Mouse (Mus musculus) cortical plate, adult 2 months (tissue): ENCODE measurements at regions not wholly inside any gene's neighbourhood (a gene's known extent, or its start where the extent isn't known, plus 50 kb on each side); places are given as distances from the start of the nearest gene placed in this dataset.

Experiments used
- CTCF ChIP-seq: fragments of 200-500 bp; IDR thresholded peaks from 2 replicates; pipeline ENCODE4 v1.5.1; 2011; ENCODE audit warnings: mild to moderate bottlenecking, control low read depth, low read length; ENCODE audit not compliant: insufficient read depth; ENCODE audit errors: extremely low read depth
- POLR2A ChIP-seq: fragments of 200-500 bp; IDR thresholded peaks from 2 replicates; pipeline ENCODE4 v1.6.1; 2011; ENCODE audit warnings: mild to moderate bottlenecking, low read length, control low read depth; ENCODE audit not compliant: insufficient read depth; ENCODE audit errors: extremely low read depth

GRCm38 (mm10) chr8:87064250-87064747, 179.2 kb upstream of the N4bp1 start:
- TF ChIP-seq POLR2A, result no peak
- TF ChIP-seq CTCF, result no peak
